Mouse (Mus musculus) lung, adult 2 months (tissue): ENCODE data around the gene Mllt3. TPM values are rescaled to one million over a fixed set of nuclear protein-coding genes. Genes with fewer than 3 reads are reported as not detected.

Experiments used
- DNase-seq: peaks from one replicate; pipeline ENCODE4 v3.0.0; 2022
- H3K4me1 ChIP-seq: fragments of 200-500 bp; 2 replicates; pipeline ENCODE4 v1.6.1; 2011; ENCODE audit warnings: low read length; ENCODE audit not compliant: control insufficient read depth, insufficient read depth
- H3K4me3 ChIP-seq: fragments of 200-500 bp; replicated peaks from 2 replicates; pipeline ENCODE3; 2011; ENCODE audit warnings: low read depth, mild to moderate bottlenecking, control low read depth, low read length; ENCODE audit errors: extremely low read depth
- CTCF ChIP-seq: fragments of 200-500 bp; IDR thresholded peaks from 2 replicates; pipeline ENCODE4 v1.5.1; 2011; ENCODE audit warnings: mild to moderate bottlenecking, low read length, control low read depth; ENCODE audit not compliant: insufficient read depth
- POLR2A ChIP-seq: fragments of 200-500 bp; IDR thresholded peaks from 2 replicates; pipeline ENCODE4 v1.6.1; 2011; ENCODE audit warnings: low read depth, mild to moderate bottlenecking, control low read depth, low read length, borderline replicate concordance; ENCODE audit errors: extremely low read depth
- WGBS: fragments of 180-500 bp; shearing (Covaris S2); methylation state at CpG from one replicate; pipeline ENCODE4 v1.1.7; 2018; 5-methylcytosine and 5-hydroxymethylcytosine counted together
- polyA plus RNA-seq: library from polyadenylated mRNA; depleted of rRNA; stranded (reverse); fragments of >200 nt; gene quantifications from 2 replicates; pipeline ENCODE4 v1.2.3, GENCODE M21; 2012; rRNA removed

Gene Mllt3
- polyA plus RNA-seq, 1 experiment, result 8.5 TPM

DNA sequence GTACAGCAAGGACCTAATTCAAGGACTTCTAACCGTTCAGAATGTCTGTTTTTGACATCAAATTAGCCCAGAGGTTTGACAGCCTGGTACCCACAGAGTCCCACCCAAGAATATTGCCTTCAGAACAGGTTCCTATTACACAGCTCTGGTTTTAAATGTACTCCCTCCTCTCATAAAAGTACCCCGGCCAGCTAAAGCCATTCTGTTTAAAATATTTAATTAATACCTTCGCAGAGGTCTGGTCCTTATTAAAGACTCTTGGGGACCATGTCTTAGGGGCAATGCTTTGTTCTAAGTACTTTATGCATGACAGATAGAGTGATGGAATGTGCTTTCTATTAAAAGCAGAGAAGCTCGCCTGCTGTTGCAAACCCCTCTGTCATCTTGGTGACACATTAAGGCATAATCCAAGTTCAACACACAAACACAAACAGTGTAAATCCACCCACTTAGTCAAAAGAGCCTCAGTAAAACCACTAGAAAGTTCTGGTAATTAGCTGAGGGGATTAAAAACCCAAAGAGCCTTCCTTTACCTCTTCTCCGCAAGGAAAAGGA lies 302.0 kb downstream of the Mllt3 start:
- H3K4me3 ChIP-seq, result no peak overlapping the region
- no peaks in the 10 kb centered on the region for H3K4me1 ChIP-seq
- TF ChIP-seq POLR2A (no peak), CTCF (no peak)
- DNase-seq, result no peak
- WGBS, result 71% methylated on average over 5 of the region's 5 CpGs

DNA sequence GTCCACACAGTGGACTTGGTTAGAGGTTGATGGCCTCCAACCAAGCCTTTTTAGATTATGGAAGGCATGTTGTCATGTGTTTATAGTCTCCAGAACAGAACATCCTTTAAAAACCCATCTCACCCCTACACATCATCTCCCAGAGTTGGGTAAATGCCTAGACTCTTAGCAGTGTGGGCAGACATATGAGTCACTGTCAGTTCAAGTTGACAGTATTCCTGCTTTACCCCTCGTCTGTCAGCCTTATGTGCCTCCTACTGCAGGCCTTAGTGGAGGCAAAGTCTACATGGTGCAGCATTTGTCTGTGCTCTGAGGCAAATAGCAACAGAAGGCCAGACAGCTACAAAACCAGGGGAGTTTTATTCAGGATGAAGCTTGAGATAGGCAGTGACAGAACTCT lies 304.6 kb downstream of the Mllt3 start:
- no peaks in the 10 kb centered on the region for H3K4me1 ChIP-seq
- no peak overlapping the region for H3K4me3 ChIP-seq
- DNase-seq, result no peak
- TF ChIP-seq POLR2A (no peak), CTCF (no peak)
- 88% methylated on average over 1 of the region's 1 CpGs for WGBS

DNA sequence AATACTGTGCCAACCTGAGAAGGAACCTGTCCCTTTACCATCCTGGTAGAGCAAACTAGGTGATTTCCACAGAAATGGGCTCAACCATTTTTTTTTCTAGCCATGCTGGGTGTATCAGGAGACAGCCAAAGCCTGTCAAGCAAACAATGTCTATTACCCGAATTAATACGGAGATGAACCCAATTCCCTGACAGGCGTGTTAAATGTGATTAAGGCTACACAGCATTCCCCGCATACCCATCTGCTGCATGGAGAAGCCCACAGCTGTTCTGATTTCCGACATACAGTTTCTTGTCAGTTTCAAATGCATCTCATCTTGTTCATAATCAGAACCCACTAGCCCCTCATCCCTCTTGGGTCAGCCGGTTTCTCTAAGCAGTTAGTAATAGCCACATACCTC lies 309.7 kb downstream of the Mllt3 start:
- DNase-seq, result no peak
- TF ChIP-seq CTCF, result no peak
- H3K4me1 ChIP-seq, result no peaks in the 10 kb centered on the region
- H3K4me3 ChIP-seq, result no peak overlapping the region
- WGBS, result 83% methylated on average over 6 of the region's 6 CpGs

Other genes starting within 250 kb of the Mllt3 start
- gene Focad, start 61.3 kb upstream of the Mllt3 start, polyA plus RNA-seq, result 5.8 and 9.5 TPM in 2 replicates